Mouse (Mus musculus) liver, adult 2 months (tissue): ENCODE results near the gene Wdr49.

Experiments used
- CTCF ChIP-seq: fragments of 200-500 bp; IDR thresholded peaks from 2 replicates; pipeline ENCODE4 v1.5.1; 2011; ENCODE audit warnings: low read depth, low read length, control low read depth
- POLR2A ChIP-seq: fragments of 200-500 bp; IDR thresholded peaks from 2 replicates; pipeline ENCODE4 v1.6.1; 2011; ENCODE audit warnings: low read length, control low read depth; ENCODE audit not compliant: insufficient read depth; ENCODE audit errors: extremely low read depth

- TF ChIP-seq CTCF: no peak
- no peak for TF ChIP-seq POLR2A
Observed at GRCm38 (mm10) chr3:75482056-75482455, at the start of gene Wdr49.
